Mouse (Mus musculus): Measurements from ENCODE around the gene Dhrs9.

The Dhrs9 gene

GRCm38 (mm10) chr2:69424829-69425228, 44.6 kb downstream of the Dhrs9 start:
- peak; percentile 57 for DNase-seq

GRCm38 (mm10) chr2:69426081-69426480, 45.8 kb downstream of the Dhrs9 start:
- no peak for DNase-seq

- DNase-seq: peak; percentile 74
These were observed 46.9 kb downstream of the Dhrs9 start for GRCm38 (mm10) chr2:69427141-69427540.

GRCm38 (mm10) chr2:69428116-69428515, 47.9 kb downstream of the Dhrs9 start:
- peak; percentile 52 for DNase-seq

GRCm38 (mm10) chr2:69441656-69442055, 61.4 kb downstream of the Dhrs9 start:
- peak; percentile 1 for DNase-seq

- DNase-seq: no peak
These were observed 65.7 kb downstream of the Dhrs9 start for GRCm38 (mm10) chr2:69445896-69446472.

GRCm38 (mm10) chr2:69448581-69448980, 68.3 kb downstream of the Dhrs9 start:
- DNase-seq: no peak

GRCm38 (mm10) chr2:69451128-69451527, 70.9 kb downstream of the Dhrs9 start:
- DNase-seq: no peak

Measured in heart, adult 11 months (tissue).